Mouse (Mus musculus) embryonic facial prominence, embryonic 12.5 days (tissue): Measurements from ENCODE around the gene Cryzl2. TPM values are rescaled to one million over a fixed set of nuclear protein-coding genes. Genes with fewer than 3 reads are reported as not detected.

Experiments
- ATAC-seq: fragments of 200-750 bp; cut with Nextera tagmentation; 2 replicates; pipeline ENCODE4 v1.8.0; 2017; ENCODE audit not compliant: insufficient number of reproducible peaks, insufficient read depth, low FRiP score, low TSS enrichment
- H3K27ac ChIP-seq: fragments of 300-500 bp; sonication (generic); 2 replicates; pipeline ENCODE4 v1.5.1; 2016; ENCODE audit warnings: mild to moderate bottlenecking
- H3K27me3 ChIP-seq: fragments of 300-500 bp; sonication (generic); 2 replicates; pipeline ENCODE4 v1.6.1; 2016; ENCODE audit warnings: mild to moderate bottlenecking, moderate library complexity
- H3K36me3 ChIP-seq: fragments of 300-500 bp; sonication (generic); 2 replicates; pipeline ENCODE4 v1.6.1; 2016; ENCODE audit warnings: mild to moderate bottlenecking
- H3K4me1 ChIP-seq: fragments of 300-500 bp; sonication (generic); 2 replicates; pipeline ENCODE4 v1.6.1; 2016
- H3K4me2 ChIP-seq: fragments of 300-500 bp; sonication (generic); replicated peaks from 2 replicates; pipeline ENCODE4 v1.6.1; 2016; ENCODE audit warnings: mild to moderate bottlenecking, moderate library complexity
- H3K4me3 ChIP-seq: fragments of 300-500 bp; sonication (generic); 2 replicates; pipeline ENCODE4 v1.5.1; 2016; ENCODE audit warnings: mild to moderate bottlenecking
- H3K9ac ChIP-seq: fragments of 300-500 bp; sonication (generic); 2 replicates; pipeline ENCODE4 v1.6.1; 2016; ENCODE audit warnings: mild to moderate bottlenecking, moderate library complexity
- H3K9me3 ChIP-seq: fragments of 300-500 bp; sonication (generic); 2 replicates; pipeline ENCODE4 v1.6.1; 2016; ENCODE audit warnings: mild to moderate bottlenecking, moderate library complexity
- WGBS: fragments of 180-500 bp; shearing (Covaris S2); methylation state at CpG from one replicate; pipeline ENCODE4 v1.1.7; 2016; 5-methylcytosine and 5-hydroxymethylcytosine counted together
- polyA plus RNA-seq: library from polyadenylated mRNA; unstranded; fragments of >200 nt; fragmentation: Nextera tagmentation; extraction: Ambion mirVana; gene quantifications from 2 replicates; pipeline ENCODE4 v1.2.1, GENCODE M21; 2016

The Cryzl2 gene
- polyA plus RNA-seq, 1 experiment from 2014 or later, result 11.0 TPM

DNA sequence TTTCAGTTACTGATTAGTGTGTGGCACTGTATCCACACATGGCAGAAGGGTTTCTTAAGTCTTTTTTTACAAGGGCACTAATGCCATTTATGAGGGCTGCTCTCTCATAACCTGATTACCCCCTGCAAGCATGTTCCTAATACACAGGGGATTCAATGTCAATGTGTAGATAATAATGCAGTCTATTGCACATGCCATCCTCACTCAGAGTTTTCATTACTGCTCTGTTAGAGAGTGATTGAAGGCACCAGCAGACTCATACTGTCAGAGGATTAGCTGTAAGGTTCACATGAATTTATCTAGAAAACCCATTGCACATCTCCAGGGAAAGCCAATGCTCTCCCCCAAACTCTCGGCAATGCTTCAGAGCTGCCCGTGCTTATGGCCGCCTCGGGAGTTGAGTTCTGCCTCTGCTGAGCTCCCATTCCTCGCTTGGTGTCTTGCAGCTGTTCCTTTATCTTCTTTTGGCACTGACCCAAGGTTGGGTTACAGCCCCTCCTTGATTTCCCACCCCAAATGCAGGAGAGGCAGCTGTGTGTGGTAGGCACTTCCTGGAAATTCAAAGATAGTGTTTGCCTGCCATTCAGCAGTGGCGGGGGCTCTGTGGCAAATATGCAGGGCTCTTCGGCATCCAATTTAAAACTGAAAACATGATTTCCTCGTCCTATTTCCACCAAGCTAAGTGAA, 32.5 kb upstream of the Cryzl2 start:
- WGBS, result 64% methylated on average over 8 of the region's 8 CpGs
- no peak overlapping the region for H3K4me3 ChIP-seq
- H3K36me3 ChIP-seq, result no peaks in the 10 kb centered on the region
- H3K27ac ChIP-seq, result no peak overlapping the region
- no peak overlapping the region for H3K4me2 ChIP-seq
- H3K9me3 ChIP-seq, result no peaks in the 10 kb centered on the region
- ATAC-seq, result no peak
- no peaks in the 10 kb centered on the region for H3K4me1 ChIP-seq
- no peak overlapping the region for H3K9ac ChIP-seq
- H3K27me3 ChIP-seq, result no peaks in the 10 kb centered on the region

DNA sequence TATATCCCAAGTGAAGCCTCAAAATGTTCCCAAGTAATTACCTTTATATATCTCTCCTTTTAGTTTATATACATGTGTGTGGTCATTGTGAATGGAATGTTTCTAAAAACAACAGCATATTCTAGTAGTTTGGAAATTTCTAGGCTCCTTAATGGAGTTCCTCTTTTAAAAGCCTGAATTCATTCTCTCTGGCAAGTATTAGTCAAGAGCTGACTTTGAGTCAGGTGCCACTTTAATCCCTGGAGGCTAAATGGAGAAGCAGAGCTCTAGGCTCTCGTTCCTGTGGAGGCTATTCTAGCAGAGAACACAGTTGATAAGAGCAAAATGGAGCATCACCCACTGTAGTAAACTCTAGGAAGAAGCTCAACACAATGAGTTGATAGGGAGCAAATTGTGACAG, 31.4 kb upstream of the Cryzl2 start:
- WGBS, result 60% methylated on average over 1 of the region's 1 CpGs
- no peaks in the 10 kb centered on the region for H3K9me3 ChIP-seq
- H3K4me1 ChIP-seq, result no peaks in the 10 kb centered on the region
- no peak overlapping the region for H3K9ac ChIP-seq
- no peak overlapping the region for H3K27ac ChIP-seq
- ATAC-seq, result no peak
- H3K36me3 ChIP-seq, result no peaks in the 10 kb centered on the region
- no peak overlapping the region for H3K4me2 ChIP-seq
- no peak overlapping the region for H3K4me3 ChIP-seq
- H3K27me3 ChIP-seq, result no peaks in the 10 kb centered on the region

DNA sequence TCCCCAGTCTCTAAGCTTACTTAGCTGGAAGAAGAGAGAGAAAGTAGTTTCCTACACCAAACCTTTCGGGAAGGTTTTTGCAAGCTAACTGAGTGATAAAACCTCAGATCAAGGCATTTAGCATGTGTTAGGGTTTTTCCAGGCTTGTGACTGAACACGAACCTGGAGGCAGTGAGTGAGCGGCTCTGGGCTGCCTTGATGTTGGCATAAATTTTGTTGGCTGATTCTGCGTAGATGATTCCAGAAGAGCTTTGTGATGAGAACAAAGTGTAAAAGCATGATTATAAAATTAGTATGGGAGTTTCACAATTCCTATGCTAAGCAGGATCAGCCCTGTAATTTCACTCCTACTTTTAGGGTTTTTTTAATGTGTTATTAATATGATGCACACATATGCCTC, 30.8 kb upstream of the Cryzl2 start:
- 90% methylated on average over 4 of the region's 4 CpGs for WGBS
- H3K4me1 ChIP-seq, result no peaks in the 10 kb centered on the region
- no peak overlapping the region for H3K4me2 ChIP-seq
- H3K4me3 ChIP-seq, result no peak overlapping the region
- ATAC-seq, result no peak
- H3K27me3 ChIP-seq, result no peaks in the 10 kb centered on the region
- no peak overlapping the region for H3K27ac ChIP-seq
- no peak overlapping the region for H3K9ac ChIP-seq
- H3K9me3 ChIP-seq, result no peaks in the 10 kb centered on the region
- H3K36me3 ChIP-seq, result no peaks in the 10 kb centered on the region

DNA sequence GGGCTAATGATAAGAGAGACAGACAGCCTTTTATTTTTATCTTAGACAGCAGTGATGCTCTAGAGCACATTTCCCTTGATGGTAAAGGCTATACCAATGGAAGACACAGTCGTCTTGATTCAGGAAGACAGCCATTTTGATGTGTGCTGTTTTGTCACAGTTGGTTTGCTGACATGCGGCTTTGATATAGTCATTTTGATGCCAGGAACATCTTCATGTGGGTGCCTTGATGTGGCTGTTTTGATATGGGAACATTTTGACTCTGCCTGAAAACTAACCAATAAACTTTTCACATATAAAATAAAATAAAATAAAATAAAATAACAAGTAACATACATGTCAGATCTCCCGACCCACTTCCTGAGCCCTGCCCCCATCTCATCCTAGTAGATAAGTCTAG, 30.0 kb upstream of the Cryzl2 start:
- Histone ChIP-seq H3K27ac (no peak overlapping the region), H3K4me3 (no peak overlapping the region), H3K4me1 (no peaks in the 10 kb centered on the region), H3K9ac (no peak overlapping the region), H3K27me3 (no peaks in the 10 kb centered on the region), H3K9me3 (no peaks in the 10 kb centered on the region), H3K36me3 (no peaks in the 10 kb centered on the region), H3K4me2 (no peak overlapping the region)
- WGBS, result 83% methylated on average over 3 of the region's 3 CpGs
- ATAC-seq, result no peak

DNA sequence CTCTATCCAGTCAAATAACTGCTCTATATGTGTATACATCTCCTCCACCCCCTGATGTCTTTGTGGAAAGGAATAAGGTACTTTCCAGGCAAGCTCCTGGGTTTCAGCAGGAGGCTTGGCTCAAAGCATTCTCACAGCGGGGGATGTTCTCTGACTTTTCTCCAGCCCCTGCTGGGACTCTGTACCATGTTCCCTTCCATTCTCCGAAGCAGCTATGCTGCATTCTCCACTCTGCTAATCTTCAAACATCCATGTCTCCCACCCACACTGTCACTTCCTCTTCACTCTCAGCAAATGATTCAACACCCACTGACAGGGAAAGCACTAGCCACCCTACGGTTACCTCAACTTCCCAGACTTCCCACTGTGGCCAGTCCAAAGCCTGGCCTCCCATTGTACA, 25.1 kb upstream of the Cryzl2 start:
- ATAC-seq, result no peak
- Histone ChIP-seq H3K27me3 (no peaks in the 10 kb centered on the region), H3K4me1 (no peaks in the 10 kb centered on the region), H3K4me3 (no peak overlapping the region), H3K36me3 (no peaks in the 10 kb centered on the region), H3K9ac (no peak overlapping the region), H3K27ac (no peak overlapping the region), H3K9me3 (no peaks in the 10 kb centered on the region), H3K4me2 (no peak overlapping the region)
- 54% methylated on average over 3 of the region's 3 CpGs for WGBS

DNA sequence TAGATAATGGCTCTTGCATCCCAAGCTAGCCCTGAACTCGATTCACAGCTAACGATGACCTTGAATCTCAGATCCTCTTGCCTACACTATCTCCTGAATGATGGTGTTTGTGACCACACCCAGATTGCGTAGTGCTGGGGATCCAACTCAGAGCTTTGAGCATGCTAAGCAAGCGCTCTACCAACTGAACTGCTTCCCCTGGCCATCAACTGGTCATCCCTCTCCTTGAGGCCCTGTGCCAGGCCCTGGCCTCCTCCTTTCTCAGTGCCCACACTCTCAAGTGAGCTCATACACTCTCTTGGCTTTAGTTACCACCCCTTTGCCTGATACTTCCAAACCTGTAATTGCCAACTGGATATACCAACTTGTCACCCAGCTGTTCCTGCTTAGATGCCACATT, 24.0 kb upstream of the Cryzl2 start:
- WGBS, result 86% methylated on average over 4 of the region's 4 CpGs
- Histone ChIP-seq H3K4me3 (no peak overlapping the region), H3K36me3 (no peaks in the 10 kb centered on the region), H3K27me3 (no peaks in the 10 kb centered on the region), H3K4me2 (no peak overlapping the region), H3K9ac (no peak overlapping the region), H3K9me3 (no peaks in the 10 kb centered on the region), H3K4me1 (no peaks in the 10 kb centered on the region), H3K27ac (no peak overlapping the region)
- ATAC-seq, result no peak

DNA sequence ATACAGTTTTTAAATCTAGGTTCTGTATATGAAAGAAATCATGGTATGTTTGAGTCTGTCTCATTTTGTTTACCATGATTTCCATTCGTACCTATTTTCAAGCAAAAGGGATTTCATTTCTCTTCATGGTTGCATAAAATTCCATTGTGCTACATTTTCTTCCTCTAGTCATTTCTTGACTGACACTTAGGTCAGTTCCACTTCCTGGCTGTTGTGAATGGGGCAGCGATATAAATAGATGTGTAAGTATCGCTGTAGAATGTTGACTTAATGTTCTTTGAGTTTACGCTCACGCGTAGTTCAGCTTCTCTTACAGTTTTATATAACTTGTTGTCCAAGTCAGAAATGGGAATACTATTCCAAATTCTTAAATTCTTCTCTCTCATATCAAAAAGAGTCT, 22.5 kb upstream of the Cryzl2 start:
- H3K36me3 ChIP-seq, result no peaks in the 10 kb centered on the region
- no peak for ATAC-seq
- WGBS, result 93% methylated on average over 6 of the region's 6 CpGs
- no peaks in the 10 kb centered on the region for H3K27me3 ChIP-seq
- H3K4me3 ChIP-seq, result no peak overlapping the region
- H3K27ac ChIP-seq, result no peak overlapping the region
- no peak overlapping the region for H3K9ac ChIP-seq
- no peaks in the 10 kb centered on the region for H3K4me1 ChIP-seq
- no peak overlapping the region for H3K4me2 ChIP-seq
- no peaks in the 10 kb centered on the region for H3K9me3 ChIP-seq

DNA sequence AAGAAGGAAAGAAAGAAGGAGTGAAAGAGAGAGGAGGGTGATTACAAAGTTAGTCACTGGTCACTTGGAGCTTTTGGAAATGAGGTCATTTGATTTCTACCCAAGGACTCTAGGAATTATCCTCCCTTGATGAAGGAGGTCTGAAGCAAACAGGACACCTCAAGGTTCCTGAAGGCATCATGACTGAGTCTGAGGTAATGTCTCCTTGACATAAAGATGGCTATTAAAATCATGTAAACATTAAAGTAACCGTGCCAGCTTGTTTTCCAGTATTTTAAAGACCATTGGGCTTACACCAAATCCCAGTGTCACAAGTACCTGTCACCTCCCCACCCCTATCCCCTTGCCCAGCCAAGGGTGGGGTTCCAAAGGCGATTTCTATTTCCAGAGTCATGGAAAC, 20.1 kb upstream of the Cryzl2 start:
- ATAC-seq, result no peak
- Histone ChIP-seq H3K9me3 (no peaks in the 10 kb centered on the region), H3K9ac (no peak overlapping the region), H3K4me2 (no peak overlapping the region), H3K36me3 (no peaks in the 10 kb centered on the region), H3K4me1 (peaks cover 2% of the 10 kb centered on the region; the same call in 1 of the 2 replicates), H3K27ac (no peak overlapping the region), H3K27me3 (0 out of 2 replicates have a peak, but pooled peaks cover under 1% of the 10 kb centered on the region), H3K4me3 (no peak overlapping the region)
- 90% methylated on average over 2 of the region's 2 CpGs for WGBS

DNA sequence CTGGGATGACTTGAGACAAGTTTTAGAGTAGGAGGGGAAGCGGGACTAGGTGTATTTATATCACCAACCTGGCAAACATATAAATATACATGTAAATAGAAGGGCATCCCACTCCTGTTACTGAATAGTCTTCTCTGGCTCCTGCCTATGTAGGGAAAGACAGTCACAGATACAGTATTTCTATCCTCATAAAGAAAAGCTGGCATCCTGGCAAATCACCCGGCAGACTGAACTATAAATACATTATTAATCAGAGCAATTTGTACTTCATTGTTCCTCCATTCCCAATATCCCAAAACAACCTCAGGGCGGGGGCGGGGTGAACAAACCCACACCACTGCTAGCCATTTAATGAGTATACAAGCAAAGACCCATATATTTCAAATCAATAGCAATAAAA, 19.3 kb upstream of the Cryzl2 start:
- Histone ChIP-seq H3K27me3 (0 out of 2 replicates have a peak, but pooled peaks cover 3% of the 10 kb centered on the region), H3K27ac (no peak overlapping the region), H3K36me3 (no peaks in the 10 kb centered on the region), H3K4me2 (no peak overlapping the region), H3K9ac (no peak overlapping the region), H3K4me1 (peaks cover 6% of the 10 kb centered on the region; the same call in 1 of the 2 replicates), H3K9me3 (no peaks in the 10 kb centered on the region), H3K4me3 (no peak overlapping the region)
- ATAC-seq, result no peak
- WGBS, result 93% methylated on average over 4 of the region's 4 CpGs

DNA sequence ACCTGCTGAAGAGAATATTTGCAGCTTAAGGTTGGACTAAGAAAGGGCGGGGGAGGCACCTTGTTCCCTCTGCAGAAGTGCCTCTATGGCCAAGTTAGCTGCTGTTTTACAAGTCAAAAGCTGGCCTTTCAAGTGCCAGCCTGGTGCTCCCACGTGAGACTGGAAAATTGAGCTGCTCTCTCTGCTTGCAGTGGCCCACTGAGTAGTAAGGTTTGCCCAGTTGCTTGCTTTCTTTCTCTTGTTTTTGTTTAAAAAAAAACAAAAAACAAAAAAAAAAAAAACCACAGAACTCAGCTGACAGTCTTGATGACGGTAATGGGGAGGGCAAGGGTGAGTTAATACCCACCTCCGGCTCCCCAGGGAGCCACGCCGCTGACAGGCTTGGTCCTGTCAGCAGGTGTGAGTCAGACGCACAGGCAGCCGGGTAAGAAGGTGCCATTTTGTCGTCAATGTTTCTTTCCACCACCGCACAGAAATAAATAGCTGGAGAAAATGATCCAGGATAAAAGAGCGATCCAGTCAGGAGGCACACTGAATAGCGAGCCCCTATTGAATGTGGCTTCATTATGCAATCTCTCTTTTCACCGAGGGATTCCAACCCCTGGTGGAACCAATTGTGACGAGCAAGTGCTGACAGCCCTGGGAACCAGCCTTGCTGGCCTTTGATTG, 18.3 kb upstream of the Cryzl2 start:
- peaks cover 8% of the 10 kb centered on the region; the same call in 1 of the 2 replicates for H3K4me1 ChIP-seq
- ATAC-seq, result no peak
- H3K4me2 ChIP-seq, result peak overlapping the region; percentile 6; the same call in 1 of the 2 replicates
- no peaks in the 10 kb centered on the region for H3K9me3 ChIP-seq
- H3K27me3 ChIP-seq, result 0 out of 2 replicates have a peak, but pooled peaks cover 3% of the 10 kb centered on the region
- H3K9ac ChIP-seq, result no peak overlapping the region
- H3K27ac ChIP-seq, result no peak overlapping the region
- H3K4me3 ChIP-seq, result no peak overlapping the region
- H3K36me3 ChIP-seq, result no peaks in the 10 kb centered on the region
- WGBS, result 4% methylated on average over 14 of the region's 14 CpGs

DNA sequence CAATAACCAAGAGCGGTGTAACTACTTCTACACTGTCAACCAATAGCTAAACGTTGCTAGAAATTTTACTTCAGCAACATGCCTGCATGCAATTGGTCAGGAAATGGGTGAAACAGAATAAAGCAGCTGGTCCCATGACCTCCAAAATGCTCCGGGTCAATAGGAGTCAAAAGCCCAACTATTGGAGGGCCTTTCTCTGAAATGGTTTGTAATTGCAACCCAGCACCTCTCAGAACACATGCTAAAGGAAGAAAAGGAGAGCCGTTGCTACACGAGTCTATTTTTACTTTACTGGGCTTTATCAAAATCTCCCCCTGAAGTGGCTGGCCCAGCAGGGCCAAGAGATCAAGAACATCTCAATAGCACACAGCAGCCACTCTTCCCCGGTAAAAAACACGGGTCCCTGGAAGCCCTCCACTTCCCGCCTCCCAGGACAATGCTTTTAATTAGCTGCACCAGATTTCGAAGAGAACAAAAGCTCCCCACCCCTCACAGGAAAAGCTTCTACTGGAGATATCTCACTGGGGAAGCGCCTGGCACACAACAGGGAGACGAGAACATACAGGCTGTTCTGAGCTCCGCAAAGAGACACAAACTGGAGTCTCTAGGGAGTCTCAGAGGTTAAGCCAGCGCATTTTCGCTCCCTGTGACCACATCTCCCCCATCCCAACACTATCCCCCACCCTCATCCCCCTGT, 15.2 kb upstream of the Cryzl2 start:
- H3K27ac ChIP-seq, result peak overlapping the region; percentile 54
- H3K27me3 ChIP-seq, result 0 out of 2 replicates have a peak, but pooled peaks cover 3% of the 10 kb centered on the region
- WGBS, result 13% methylated on average over 14 of the region's 14 CpGs
- no peak for ATAC-seq
- H3K36me3 ChIP-seq, result no peaks in the 10 kb centered on the region
- peak overlapping the region; percentile 39 for H3K4me2 ChIP-seq
- no peak overlapping the region for H3K9ac ChIP-seq
- no peak overlapping the region for H3K4me3 ChIP-seq
- peaks cover 13% of the 10 kb centered on the region for H3K4me1 ChIP-seq
- no peaks in the 10 kb centered on the region for H3K9me3 ChIP-seq
